Mouse (Mus musculus) kidney, adult 2 months (tissue): ENCODE data around the gene Stard13.

Experiments used
- CTCF ChIP-seq: fragments of 200-500 bp; conservative IDR thresholded peaks from 2 replicates; pipeline ENCODE4 v1.5.1; 2011; ENCODE audit warnings: low read depth, mild to moderate bottlenecking, control low read depth, low read length, moderate library complexity, mixed read lengths; ENCODE audit not compliant: insufficient read depth, insufficient read length
- POLR2A ChIP-seq: fragments of 200-500 bp; IDR thresholded peaks from one replicate; pipeline ENCODE4 v1.6.1; 2011; ENCODE audit warnings: low read depth, low read length, control low read depth

DNA sequence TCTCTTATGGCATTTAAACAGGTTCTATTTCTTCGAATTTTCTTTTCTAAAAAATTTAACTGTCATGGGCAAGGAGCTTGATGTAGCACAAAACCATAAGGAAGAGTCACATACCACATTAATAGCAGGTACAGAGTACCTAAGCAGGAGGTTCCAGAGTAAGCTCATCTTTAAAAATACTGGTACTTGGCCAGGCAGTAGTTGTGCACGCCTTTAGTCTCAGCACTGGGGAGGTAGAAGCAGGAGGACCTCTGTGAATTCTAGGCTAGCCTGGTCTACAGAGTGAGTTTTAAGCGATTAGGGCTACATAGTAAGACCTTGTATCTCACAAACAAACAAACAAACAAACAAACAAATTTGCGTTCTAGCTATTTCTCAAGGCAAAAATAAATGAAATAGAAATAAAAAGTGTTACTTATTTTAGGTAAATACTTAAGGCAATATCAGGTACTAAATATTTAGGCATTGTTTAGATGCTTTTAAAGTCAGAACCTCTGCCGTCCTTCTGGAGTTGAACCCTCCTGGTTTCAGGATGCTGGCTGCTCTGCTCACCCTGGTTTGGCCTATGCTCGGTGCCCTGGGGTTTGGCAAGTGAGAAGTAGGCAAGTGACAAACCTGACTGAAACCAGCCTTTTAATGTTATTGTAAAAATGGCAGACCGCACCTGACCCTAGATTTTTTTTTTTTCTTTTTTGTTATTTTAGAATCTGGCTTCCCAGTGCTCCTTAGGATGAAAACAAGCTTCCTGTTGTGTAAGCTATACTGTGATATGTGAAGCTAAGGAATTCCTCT, 122.4 kb downstream of the Stard13 start:
- TF ChIP-seq CTCF (no peak), POLR2A (no peak)
